Mouse (Mus musculus) bone marrow, adult 2 months (tissue): ENCODE measurements around the gene Chmp2b.

Experiments
- CTCF ChIP-seq: fragments of 200-500 bp; IDR thresholded peaks from 2 replicates; pipeline ENCODE4 v1.5.1; 2011; ENCODE audit warnings: low read length, control low read depth; ENCODE audit not compliant: control insufficient read depth, insufficient read depth
- POLR2A ChIP-seq: fragments of 200-500 bp; IDR thresholded peaks from 2 replicates; pipeline ENCODE4 v1.6.1; 2011; ENCODE audit warnings: low read depth, mild to moderate bottlenecking, control low read depth, low read length, borderline replicate concordance; ENCODE audit not compliant: control insufficient read depth

GRCm38 (mm10) chr16:65577298-65578029, 14.9 kb upstream of the Chmp2b start:
- TF ChIP-seq CTCF = no peak
- no peak for TF ChIP-seq POLR2A
